Mouse (Mus musculus) urinary bladder, postnatal 25 days (tissue): ENCODE results near the gene Npsr1.

ENCODE experiments used
- DNase-seq: peaks from one replicate; pipeline ENCODE4 v3.0.0; 2022; ENCODE audit warnings: low spot score

The Npsr1 gene

DNA sequence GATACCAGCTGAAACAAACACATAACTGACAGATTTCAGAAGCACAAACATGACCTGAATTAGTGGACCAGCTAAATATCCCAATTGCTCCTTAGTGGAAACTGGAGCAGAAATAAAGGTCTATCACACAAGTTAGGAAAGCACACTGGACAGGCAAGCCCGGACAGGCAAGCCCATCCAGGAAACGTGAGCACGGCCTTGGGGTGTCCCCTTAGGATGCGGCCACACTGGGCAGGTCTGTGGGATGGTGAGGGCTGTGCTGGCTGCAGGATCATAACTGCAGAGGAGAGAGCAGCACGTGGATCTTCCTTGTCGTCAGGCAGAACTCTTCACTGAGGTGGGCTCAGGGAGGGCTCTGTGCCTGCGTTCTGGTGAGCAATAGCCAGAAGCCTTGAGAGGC is at the start of gene Npsr1:
Npsr1 (plus strand) TSS at position 301 of the 400 bp plus-strand sequence.
- DNase-seq, result no peak

DNA sequence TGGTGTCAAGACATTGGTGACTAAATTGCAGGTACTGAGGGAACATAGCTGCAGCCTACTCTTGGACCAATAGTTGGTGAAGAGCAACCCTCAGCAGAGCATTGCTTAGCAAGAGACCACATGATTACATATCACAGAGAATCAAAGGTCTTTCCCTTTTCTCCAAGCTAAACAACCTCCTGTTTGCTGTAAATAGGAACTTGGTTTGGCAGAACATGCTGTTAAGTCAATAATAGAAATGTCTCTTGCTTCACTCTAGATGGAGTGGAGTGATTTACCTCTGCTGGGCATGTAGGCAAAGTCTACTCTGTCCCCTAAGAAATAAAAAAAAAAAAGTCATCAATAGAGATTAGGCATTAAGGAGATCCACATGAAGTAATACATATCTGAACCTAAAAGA is 46.3 kb upstream of the Npsr1 start:
- no peak for DNase-seq

DNA sequence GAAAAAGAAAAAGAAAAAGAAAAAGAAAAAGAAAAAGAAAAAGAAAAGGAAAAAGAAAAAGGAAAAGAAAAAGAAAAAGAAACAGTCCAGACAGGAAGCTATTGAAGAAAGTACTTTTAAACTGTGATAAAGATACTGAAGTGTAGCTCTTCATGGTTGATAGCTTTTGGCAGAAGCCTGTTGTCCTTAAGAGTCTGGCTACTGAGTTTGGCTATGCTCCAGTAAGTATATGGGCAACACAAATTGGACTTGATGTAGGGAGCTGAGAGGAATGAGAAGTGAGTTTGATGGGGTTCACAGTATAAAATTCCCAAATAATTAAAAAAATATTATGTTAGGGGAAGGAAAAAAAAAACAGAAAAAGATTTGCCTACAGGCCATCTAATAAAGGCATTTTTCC is 34.5 kb upstream of the Npsr1 start:
- DNase-seq, result no peak

DNA sequence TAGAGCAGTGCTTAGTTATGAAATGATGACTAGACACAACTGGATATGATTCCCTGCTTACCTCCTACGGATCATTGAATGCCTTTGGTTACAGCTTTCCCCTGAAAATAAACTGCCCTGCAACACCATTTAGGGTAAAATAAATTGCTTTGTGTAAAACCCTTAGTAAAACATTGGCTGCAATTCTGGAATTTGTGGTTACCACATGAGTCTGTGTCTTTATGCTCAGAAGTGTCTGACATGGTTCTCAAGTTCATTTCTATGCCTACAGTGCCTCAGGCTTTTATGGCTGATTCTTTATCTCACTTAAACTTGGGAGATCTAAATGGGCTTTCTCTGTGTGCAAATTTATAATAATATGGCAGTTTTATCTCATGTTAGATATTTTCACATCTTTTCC is 26.1 kb upstream of the Npsr1 start:
- DNase-seq, result no peak

DNA sequence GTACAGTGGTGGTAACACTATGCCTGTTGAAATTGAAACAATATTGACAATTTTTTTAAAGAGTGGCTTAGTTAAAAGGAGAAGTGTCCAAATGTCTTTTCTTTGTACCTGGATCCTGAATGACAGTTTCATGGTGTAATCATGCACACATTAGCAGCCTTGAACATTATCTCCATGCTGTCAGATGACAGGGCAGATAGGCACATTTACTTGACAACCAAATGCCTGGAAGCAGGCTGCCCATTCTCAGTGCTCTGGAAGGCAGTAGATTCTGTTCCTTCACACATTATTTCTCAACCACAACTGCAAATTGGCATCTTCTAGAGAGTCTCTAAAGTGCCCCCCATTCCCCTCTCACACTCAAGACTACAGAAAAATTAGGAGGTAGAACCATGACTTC is 20.2 kb upstream of the Npsr1 start:
- no peak for DNase-seq

DNA sequence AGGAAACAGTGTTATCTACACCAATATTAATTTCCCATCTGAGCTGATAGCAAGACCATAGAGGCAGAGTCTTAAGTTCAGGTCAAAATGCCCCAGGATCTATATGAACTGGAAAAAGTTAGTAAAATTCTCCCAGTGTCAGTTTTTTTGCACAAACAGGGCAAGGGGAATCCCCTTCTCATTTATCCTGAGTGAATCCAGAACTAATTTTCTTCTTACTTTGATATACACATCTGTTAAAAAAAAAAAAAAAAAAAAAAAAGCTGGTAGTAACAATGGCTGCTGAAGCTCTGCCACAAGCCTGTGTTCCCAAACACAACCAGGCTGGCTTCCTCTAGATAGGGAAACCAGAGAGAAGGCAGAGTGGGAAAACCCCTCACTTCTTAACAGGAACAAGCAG is 5.9 kb upstream of the Npsr1 start:
- DNase-seq, result no peak

DNA sequence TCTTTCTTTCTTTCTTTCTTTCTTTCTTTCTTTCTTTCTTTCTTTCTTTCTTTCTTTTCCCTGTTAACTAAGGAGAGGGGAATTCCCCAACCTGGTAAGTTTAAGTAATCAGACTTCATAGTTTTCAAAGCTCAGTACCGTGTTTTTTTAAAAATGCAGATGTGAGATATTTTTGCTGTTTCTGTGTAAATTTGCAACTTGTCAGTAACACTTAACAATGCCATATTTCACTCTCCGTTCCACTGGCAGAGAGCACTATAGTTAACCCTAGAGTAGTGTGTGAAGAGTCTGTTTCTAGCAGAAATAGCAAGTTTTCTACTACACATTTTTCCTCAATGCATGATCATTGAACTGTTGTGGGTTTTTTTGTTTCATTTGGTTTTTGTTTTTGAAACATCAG is 730 bp downstream of the Npsr1 start:
- no peak for DNase-seq

DNA sequence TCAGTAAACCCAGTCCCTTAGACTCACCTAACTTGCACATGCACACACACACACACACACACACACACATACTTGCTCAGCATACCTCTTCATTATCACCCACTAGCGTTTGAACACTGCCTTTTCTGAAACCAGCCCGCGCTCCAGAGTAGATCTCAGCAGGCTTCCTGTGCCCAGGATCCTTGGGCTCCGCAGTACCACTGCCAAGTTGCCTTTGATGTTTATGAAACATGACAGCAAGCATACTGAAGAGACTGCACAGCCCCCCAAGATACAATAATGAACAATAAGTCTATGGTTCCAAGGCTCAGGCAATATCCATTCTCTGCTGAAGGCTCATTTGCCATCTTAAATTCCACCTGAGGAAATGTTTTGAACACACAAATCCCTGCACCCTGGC is 1.8 kb downstream of the Npsr1 start:
- no peak for DNase-seq

DNA sequence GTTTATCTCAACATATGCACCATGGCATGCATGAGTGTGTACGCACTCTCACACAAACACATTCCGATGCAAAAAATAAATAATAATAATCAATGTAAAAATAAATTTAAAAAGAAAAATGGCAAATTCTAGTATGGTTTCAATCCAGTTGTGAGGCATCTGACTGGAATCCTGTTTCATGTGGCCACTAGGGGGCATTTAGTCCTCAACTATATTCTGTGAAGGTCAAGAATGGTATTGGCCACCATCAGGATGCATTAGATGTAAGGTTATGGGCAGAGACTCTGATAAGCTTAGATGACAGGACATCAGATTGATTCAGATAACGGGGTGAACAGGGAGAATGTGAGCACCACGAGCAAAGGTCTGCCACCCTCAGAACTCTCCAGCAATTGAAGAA is 21.6 kb downstream of the Npsr1 start:
- DNase-seq, result peak; percentile 3

DNA sequence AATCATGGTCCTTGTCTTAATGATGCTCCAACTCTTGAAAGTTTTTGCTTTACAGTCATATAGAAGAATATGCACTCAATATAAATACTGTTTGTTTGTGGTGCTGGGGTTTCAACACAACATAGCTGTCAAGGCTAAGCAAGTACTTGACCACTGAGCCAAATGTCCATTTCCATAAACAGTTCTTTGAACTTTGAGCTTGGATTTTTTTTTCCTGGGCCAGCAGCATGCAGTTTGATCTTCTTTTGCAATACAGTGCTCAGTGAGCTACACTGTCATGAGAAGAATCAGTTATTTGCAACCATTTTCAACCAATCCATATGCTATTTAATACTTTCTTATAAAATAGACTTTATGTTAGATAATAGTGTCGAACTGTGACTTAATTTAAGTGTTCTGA is 35.3 kb downstream of the Npsr1 start:
- DNase-seq, result no peak

DNA sequence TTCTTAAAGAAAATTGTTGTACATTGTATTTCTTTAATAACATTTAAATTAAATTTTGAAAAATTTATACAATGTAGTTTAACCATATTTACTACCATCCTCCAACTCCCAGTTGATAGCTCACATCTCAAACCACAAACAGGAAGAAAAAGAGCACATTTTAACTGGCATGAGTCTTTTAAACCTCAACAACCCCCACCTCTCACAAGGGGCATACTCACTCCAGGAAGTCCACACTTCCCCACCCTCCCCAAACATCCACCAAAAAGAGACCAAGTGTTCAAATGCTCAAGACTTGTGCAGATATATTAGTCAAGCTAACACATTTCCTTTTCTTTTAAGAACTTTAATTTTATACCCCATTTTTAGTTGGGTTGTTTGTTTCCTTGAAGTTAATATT is 38.6 kb downstream of the Npsr1 start:
- no peak for DNase-seq

DNA sequence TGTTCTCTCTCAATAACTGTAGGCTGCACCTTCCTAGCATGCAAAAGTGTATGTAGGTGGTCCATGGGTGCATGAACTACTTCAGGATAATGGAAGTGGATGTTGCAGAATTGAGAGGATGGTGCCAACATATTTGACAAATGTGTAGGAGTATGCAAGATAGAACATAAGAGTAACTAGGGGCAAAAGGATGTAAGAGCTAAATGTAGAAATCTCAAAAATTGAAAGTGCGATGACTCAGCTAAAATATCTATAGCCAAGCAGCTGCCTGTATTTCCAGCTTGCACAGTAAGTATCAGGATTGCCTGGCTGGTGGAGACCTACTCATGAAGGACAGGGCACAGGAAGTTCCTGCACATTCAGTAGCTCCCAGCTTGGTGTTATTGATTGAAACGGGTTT is 46.5 kb downstream of the Npsr1 start:
- DNase-seq, result no peak

DNA sequence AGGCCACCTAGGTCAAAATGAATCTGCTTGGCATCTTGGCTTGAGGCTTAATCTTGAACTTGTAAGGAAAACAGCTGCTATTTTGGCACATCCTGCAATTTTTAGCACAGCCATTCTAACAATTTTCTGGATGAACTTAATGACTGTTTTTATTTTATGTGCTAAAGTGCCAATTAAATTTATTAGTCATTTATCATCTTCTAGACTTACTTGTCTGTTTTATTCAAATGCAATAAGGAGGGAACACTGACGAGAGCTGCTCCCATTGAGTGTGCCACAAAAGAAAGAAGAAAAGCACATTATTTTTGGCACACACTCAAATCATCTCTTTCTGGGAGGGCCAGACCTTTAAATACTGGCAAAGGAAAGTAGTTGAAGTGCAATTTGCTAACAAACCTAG is 59.4 kb downstream of the Npsr1 start:
- no peak for DNase-seq

DNA sequence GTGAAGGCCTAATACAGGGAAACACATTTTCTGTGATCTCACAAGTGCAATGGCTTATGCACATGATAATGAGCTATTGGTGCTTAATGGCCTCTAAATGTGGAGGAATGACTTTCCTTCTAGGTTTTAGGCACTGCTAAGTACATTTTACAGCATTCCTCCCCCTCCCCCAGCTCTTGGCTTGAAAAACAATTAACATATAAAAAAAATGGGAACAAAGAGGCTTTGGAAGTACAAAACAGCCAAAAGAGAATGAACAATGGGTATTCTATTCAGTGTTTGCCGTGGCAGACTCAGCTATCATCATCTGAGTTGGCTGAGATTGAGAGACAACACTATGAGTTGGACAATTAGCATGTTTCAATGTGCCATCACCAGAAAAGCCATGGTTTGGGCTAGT is 62.6 kb downstream of the Npsr1 start:
- DNase-seq, result no peak

DNA sequence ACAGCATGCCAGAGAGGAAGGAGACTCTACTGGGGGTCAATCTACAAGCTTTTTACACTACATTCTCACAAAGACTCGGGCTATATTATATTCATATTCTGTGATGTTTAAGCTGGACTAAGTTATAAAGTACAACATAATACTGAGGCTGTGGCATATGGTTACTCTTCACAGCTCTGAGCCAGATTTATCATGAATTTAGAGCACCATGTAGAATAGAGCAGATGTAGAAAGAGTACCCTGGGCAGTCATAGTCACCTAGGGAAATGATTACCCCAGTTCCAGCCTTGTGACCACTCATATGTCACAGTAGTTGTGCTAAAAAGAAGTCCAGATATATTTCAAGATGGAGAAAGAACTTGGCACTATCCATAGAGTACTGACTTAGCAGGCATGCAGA is 70.7 kb downstream of the Npsr1 start:
- DNase-seq, result no peak

DNA sequence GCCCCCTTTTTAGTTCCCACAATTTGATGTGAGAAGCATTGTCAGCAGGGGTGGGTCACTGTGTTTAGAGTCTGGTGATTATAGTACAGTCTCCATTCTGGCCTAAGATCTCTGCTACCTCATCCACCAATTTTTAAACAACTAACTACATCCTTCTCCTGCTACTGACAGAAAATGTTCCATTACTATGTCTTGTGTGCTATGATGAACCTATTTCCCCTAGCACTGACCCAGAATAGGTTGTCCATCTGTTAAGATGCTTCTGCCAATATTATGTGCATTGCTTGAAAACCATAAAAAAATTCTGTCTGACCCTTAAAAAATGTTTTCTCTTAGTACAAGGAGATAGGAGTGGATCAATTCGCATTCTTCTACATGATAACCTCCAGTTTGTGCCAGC is 72.9 kb downstream of the Npsr1 start:
- no peak for DNase-seq

DNA sequence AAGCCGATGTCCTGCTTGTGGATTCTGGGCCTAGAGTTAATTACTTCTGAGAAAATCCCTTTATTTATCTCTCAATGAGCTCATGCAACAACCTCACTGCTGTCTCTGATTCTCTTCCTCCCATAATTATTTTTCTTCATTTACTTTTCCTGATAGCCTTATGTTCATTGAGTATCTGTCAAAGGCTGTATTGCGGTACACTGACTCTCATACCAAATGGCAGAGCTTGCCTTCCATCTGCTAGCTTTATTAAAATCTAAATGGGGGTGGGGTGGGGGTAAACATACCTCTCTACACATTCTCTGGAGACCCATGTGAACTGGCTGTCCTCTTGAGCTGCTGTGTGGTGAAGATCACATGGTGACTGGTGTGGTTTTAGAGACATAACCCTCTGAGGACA is 80.9 kb downstream of the Npsr1 start:
- DNase-seq, result no peak

DNA sequence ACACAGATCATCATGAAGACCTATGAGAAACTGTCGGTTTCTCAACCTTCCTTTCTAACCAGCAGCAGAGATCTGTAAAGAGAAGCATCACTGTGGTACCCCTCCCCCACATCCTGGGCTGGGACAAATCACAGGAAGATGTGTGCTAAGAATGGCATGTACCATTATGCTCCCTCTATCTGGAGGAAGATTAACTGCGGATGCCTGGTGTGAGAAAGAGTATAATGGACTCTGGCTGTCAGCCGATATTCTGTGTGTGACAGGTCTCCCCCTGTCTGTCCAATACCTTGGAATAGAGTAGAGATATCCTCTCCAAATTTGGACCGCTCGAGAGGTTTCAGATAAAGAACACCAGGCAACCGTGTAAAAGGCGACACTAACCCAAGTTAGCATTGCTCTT is 83.1 kb downstream of the Npsr1 start:
- DNase-seq, result no peak

DNA sequence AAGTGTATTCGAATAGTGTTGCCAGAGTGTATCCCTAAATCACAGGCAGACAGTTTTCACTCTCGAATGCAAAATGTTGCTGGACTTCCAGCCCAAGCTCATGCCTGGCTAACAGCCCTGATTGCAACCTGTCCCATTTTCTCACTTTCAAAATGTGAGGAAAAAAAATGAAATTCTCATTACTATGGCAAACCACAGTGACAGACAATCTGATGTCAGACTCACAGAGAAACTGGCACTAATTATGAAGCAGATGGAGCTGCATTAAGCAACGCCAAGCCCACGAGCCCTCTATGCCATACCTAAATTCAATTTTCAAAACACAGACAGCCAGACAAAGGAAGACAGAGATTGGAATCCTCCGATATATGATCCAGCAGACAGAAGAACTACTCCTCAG is 88.5 kb downstream of the Npsr1 start:
- no peak for DNase-seq

DNA sequence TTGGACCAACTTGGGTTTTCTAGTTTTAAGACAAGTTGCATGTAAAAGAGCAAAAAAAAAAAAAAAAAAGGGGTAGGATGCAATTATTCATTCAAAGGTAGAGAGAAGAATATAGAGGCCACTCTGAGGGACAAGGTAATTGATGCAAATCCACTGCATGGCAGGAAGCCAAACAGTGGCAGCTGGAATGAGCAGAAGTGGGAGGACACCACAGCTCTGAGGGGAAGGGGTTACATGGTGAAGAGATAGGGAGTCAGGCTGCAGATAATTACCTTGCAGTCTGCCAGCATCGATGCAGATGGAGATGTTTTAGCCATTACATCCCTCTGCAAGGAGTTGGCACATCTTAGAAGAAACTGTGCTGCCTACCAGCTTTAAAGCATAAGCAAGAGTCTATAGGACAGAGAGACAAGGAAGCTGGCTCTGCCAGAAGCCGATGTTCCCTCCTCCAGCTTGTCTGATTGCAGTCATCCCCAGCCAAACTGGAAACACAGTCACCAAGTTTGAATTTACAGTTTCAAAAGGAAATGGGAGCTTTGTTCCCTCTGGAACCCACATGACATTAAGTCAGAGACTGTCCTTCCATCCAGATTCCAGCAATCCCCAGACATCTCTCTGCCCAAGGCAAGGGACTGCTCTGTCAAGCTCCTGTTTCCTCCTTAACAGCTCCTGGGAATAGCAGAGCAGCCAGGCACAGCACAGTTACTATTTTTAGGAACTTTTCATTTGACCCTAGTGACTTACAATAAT is 91.9 kb downstream of the Npsr1 start:
- no peak for DNase-seq

DNA sequence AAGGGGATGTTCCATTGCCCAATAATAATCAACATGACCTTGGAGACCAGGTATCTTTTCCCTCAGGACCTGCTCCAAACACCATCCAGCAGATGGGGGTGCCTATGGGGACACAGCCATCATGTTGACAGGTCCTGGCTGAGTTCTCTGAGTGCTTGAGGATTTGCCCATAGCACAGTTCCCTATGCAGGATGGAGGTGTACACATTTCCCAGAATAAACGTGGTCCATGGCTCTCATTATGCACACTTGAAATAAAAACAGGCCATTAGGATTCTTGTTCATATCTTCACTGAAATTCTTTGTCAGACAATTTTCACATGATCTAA is 92.4 kb downstream of the Npsr1 start:
- DNase-seq, result no peak

DNA sequence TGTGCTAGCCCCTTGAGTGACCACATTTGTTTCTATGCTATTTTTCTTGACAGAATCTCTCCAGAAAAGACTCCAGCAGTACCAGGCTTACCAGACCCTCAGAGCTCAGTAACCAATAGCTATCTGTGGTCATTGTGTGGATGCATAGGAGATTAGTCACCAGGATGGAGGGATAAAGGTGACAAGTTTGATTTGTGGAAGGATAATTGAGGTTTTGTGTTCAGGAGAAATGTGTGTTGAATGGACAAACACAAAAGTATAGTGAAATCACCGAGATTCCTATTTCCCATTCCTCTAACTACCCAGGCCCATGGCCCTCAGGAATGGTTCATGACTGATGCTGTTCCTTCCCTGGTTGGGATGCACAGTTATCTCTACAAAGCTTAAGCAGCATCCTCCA is 100.5 kb downstream of the Npsr1 start:
- DNase-seq, result no peak

DNA sequence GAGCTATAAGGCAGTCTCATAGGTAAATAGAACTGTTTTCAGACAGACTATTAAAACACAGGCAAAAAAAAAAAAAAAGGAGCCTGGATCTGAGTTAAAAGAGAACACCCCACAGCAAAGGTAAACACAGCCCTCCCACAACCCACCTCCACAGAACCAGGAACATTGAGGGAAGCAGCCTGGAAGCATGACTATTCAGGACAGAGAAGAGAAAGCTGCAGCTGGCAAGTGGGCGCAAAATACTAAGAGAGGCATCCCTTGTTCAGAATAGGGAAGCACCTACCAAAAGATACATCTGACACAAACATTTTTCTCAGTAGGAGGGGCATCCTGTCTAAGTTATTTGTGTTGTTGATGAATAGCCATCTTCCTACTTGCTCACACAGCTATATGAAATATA is 113.8 kb downstream of the Npsr1 start:
- DNase-seq, result no peak

DNA sequence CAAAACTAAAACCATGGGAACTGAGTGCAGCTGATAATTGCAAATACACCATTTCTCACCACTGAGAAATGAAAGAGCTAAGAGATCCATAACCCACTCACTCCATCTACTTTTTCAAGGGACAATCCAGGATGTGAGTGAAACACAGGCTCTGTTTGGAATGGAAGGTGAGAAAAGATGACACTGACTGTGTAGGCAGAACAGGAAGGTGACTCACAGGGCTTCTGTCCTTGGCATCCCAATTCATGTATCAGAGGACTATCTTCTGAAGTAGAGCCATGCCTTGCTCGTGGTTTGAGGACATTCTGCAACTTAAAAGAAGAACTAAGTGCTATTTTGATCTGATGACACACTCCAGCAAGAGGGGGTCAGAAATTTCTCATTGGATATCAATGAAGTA is 119.9 kb downstream of the Npsr1 start:
- DNase-seq, result no peak

DNA sequence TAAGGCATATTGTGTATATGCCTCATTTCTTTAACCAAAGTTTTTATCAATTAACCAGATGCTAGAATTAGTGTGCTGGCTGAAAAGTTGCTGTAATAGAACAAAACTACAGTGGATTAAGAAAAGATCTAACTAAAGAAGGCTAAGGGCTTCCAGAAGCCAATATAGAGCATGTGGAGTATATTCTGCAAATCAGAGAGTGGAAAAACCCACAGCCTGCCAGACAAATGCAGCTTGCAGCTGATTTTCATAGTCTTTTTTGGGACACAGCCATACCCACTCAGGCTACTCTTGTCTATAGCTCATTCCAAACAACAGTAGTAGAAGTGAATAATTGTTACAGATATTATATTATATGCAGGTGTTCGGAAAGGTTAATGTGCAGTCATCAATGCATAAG is 138.7 kb downstream of the Npsr1 start:
- no peak for DNase-seq
